Mouse (Mus musculus) spleen, postnatal 36 days (tissue): ENCODE data around the gene Rgs3.

Experiments
- DNase-seq, 2 experiments: peaks; one replicate each; pipeline ENCODE4 v3.0.0; 2022; ENCODE audit warnings: low spot score in 2 of 2, mixed read lengths in 1 of 2

Gene Rgs3

GRCm38 (mm10) chr4:62627331-62627730, 67.7 kb downstream of the Rgs3 start:
- DNase-seq, result no peak

- DNase-seq, result no peak
Observed at GRCm38 (mm10) chr4:62628547-62628946, 68.9 kb downstream of the Rgs3 start.

GRCm38 (mm10) chr4:62629461-62629860, 69.8 kb downstream of the Rgs3 start:
- DNase-seq, result peak; percentile 48 to 60

- DNase-seq, result peak; percentile 88 to 89
Observed at GRCm38 (mm10) chr4:62629905-62630304, 70.3 kb downstream of the Rgs3 start.

DNA sequence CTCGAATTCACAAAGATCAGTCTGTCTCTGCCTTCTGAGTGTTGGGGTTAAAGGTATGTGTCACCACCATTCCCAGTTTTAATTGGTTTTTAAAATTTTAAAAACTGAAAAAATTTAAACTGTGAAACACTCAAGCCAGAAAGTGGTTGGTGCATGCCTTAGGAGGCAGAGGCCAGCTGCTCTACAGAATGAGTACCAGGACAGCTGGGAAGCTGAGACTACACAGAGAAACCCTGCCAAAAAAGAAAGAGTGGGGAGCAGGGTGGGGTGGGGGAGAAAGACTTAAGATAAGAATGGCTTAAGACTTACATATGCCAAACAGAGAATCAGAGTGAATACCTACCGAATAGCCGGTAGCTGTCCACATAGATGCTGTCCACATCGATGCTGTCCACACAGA, 73.6 kb downstream of the Rgs3 start:
- no peak for DNase-seq

- DNase-seq, result peak; percentile 68 to 73
Observed at GRCm38 (mm10) chr4:62634054-62634591, 74.5 kb downstream of the Rgs3 start.

GRCm38 (mm10) chr4:62634840-62635239, 75.2 kb downstream of the Rgs3 start:
- no peak for DNase-seq

- DNase-seq, result no peak
Observed at GRCm38 (mm10) chr4:62636047-62636446, 76.4 kb downstream of the Rgs3 start.

GRCm38 (mm10) chr4:62637856-62638604, 78.4 kb downstream of the Rgs3 start:
- DNase-seq, result no peak

GRCm38 (mm10) chr4:62640496-62641229, 81.0 kb downstream of the Rgs3 start:
- DNase-seq, result no peak

- no peak for DNase-seq
Observed at GRCm38 (mm10) chr4:62641230-62641589, 81.6 kb downstream of the Rgs3 start.

DNA sequence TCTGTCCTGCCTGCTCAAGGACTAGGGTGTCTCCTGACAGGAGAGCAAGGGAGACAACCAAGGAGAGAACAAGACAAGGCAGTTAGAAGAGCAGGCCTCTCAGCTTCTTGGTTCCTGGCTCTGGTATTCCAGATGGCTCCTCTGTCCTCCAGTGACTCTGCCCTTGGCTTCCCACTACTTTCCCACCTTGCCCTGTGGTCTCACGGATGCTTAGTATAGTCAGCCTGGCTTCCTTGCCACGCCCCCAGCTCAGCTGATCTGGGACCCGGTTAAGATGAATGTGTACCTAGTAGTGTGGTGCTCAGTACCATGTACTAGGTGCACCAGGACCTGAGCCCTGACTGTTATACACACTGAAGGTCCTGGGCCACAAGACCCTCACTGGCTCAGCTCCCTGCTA, 82.0 kb downstream of the Rgs3 start:
- no peak for DNase-seq

DNA sequence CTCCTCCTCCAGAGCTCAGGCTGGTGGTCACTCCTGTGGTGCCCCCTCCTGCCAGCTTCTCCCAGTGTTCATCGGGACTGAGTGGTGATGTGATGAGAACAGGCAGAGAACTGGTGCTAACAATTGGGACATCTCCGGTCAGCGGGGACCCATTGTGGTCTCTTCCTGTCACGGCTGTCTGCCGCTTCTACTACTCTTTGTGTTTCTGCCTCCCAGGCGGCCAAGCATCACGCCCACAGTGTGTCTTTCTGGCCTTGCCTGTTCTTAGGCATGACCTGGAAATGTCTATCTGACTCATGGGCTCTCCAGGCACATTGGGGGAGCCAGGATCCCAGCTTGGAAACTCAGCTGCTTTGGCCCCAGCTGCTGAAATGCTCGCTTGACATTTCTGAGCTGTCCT, 83.8 kb downstream of the Rgs3 start:
- DNase-seq, result no peak

DNA sequence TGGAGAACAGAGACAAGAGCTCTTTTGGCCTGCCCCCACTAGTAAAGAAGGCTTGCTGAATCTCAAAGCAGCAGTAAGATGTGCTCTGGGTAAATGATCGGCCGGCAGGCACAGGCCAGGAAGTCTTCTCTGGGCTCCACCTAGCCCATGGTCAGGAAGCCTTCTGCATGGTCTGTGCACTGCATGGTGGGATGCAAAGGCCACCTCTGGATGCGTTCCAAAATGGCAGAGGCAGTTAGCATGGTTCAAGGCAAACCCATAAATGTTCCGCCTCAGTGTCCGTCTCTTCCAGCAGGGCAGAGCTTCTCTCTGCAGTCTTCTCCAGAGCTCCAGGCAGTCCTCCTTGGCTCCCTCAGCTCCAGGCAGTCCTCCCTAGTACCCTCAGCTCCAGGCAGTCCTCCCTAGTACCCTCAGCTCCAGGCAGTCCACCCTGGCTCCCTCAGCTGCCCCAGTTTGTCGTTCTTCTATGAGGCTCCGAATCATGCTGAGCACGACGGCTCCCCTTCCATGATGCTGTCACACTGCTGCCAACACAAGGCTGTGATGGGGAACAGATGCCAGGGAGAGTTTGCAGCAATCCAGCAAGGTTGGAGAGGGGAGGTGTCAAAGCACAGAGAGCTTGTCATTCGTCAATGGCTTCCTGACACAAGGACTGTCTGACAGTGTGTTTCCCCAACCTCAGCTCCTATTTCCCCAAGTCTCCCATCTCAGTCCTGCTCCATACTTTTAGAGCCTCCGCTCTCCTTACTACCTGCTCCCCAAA, 84.6 kb downstream of the Rgs3 start:
- no peak for DNase-seq

DNA sequence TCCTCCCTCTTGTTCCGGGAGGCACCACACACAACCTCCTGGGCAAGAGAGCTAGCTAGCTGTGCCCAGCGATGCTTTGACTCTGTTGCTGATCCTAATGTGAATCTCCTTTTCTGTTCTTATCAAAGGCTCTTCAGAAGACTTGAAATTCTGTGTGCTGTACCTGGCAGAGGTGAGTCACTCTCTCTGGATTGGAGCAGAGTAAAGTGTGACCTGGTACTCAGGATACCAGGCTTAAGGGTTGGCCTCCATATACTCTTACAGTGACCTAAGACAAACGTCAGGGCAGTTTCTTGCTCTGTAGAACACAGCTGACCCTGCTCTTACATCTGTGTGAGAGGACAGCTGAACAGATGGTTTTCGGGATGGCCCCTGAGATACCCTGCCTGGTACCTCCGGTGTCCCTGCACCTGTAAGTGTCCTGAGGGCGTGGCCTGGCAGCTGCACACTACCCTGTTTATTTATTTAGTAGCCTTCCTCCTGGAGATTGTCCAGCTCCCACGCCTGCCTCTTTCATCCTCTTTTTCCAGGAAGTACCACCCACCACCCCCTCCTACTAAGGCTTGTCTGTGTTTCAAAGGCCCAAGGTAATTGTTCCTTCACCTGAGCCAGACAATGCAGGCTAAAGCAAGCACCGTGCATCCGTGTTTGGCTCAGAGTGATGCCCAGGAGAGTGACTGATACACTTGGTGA, 87.1 kb downstream of the Rgs3 start:
- DNase-seq, result no peak

GRCm38 (mm10) chr4:62648848-62649247, 89.2 kb downstream of the Rgs3 start:
- DNase-seq, result no peak

DNA sequence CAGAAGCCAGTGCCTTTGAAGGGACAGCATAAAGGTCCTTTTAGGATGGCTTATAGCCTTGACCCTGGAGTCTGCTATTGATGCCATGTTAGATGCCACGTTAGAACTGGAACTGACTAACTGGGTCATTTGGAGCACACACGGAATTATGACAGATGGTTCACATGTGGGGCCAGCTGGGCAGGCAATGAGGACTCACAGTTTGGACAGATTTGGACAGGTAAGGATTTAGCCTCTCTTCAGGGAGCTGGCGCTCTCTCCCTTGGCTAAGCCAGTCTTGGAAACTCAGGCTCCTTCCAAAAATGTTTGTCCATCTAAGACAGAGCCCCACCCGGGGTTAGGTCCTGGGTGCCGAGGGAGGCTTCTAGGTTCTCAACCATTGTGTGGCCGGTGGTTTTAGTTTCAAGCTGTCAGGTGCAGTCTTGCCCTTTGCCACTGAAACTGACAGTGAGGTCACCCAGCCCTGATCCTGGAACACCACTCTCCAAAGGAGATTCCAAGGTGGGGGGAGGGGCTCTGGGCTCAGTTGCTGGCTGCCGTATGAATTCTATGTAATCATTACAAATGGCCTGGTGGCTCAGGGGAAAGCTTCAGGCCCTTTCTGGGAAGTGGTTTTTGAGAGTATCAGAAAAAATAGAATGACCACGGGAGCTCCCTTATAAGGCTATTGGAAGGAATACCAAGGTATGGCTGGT, 90.0 kb downstream of the Rgs3 start:
- no peak for DNase-seq

GRCm38 (mm10) chr4:62651179-62651760, 91.6 kb downstream of the Rgs3 start:
- no peak for DNase-seq

- DNase-seq, result no peak
Observed at GRCm38 (mm10) chr4:62652215-62652614, 92.6 kb downstream of the Rgs3 start.

- DNase-seq, result no peak
Observed at GRCm38 (mm10) chr4:62652921-62653757, 93.5 kb downstream of the Rgs3 start.
